Mouse (Mus musculus): ENCODE data around the gene Mul1. TPM values are rescaled to one million over a fixed set of nuclear protein-coding genes. Genes with fewer than 3 reads are reported as not detected.
A peak's percentile ranks its signal among the peaks of the same experiment; 100 is the strongest.
"Not testable (repeated sequence)": the region's sequence is repeated elsewhere in the genome, so short reads cannot be mapped to it uniquely, and the experiment has no call there.

Mul1 gene
- 10 to 100 TPM; 72.0 to 84.5 (median 75.5) TPM for total RNA-seq (2022)

DNA sequence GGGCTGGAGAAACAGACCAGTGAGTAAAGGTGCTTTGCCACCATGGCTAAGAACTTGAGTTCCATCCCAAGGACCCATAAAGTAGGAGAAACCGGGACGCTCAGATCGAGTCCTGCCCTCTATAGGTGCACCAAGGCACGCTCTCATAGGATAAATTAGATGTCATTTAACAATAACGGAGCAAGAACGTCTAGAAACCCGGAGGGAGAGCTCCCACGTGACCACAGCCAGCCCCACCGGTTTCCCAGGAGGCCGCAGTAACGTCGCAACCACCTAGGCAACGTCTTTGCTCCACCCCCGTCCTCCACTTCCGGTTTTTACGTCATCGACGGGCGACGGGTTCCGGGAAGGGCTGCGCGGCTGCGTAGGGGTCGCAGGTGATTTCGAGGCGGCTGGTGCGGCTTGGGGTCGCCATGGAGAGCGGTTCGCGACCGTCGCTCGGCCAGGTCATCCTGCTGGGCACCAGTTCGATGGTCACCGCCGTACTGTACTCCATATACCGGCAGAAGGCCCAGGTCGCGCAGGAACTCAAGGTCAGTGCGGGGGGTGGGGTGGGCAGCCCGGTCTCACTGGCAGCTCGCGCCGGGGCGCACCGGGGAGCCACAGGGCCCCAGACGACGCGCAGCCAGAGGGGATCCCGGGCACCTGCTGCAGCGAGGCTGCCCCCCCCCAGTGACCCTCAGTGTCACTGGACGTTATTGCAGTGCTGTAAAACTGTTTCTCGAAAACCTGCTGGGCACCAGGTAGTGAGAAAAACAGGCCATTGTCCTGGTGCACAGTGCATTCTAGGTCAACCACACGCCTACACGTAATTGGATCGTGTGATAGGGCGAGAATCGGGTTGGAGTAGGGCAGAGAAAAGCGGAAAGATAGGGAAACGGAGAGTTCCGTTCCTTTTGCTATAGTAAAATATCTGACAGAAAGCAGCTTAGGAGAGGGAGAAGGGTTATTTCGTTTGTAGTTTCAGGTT lies at the start of gene Mul1:
Mul1 (plus strand) TSS at position 325 of the 970 bp plus-strand sequence.
- peak; percentile 94 for DNase-seq (ENCODE audit: low spot score)

GRCm38 (mm10) chr4:138393703-138394102 lies 40.8 kb upstream of the Mul1 start:
- no peak for DNase-seq (ENCODE audit: low spot score)

DNA sequence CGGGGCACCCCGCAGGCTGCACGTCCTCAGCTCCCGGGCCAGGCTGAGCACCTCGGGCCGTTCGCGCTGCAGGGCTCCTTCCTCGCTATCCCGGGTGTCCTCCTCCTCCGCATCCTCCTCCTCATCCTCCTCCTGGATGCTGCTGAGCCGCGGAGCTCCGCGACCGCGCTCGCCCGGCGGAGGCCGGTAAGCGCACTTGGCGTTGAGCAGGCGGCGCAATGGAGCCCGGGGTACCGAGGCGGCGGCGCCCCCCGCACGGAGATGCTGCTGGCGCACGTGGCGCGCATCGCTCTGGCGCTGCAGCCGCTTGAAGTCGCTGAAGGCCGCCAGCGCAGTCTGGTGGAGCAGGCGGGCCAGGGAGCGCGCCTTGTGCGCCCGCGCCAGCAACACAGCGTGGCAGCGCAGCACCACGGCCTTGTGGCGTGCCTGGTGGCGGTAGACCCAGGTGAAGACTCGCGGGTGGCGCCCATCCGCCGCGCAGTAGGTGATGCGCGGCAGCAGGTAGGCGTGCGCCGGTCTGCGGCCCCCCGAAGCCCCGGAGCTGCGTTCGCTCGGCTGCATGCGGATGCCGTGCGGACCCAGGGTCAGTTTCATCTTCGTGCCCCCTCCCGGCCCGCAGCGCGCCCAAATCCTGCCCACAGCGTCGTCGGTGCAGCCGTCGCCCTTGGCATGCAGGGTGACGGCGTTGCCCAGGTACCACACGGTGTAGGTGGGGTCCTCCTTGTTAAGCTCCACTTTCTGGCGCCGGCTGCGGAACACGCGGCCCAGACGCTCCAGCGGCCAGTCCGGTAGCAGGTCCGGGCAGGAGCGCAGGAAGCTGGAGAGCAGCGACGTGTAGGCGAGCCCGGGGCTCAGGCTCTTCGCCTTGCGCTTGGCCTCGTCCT lies 39.1 kb upstream of the Mul1 start:
- DNase-seq (ENCODE audit: low spot score) = no peak

DNA sequence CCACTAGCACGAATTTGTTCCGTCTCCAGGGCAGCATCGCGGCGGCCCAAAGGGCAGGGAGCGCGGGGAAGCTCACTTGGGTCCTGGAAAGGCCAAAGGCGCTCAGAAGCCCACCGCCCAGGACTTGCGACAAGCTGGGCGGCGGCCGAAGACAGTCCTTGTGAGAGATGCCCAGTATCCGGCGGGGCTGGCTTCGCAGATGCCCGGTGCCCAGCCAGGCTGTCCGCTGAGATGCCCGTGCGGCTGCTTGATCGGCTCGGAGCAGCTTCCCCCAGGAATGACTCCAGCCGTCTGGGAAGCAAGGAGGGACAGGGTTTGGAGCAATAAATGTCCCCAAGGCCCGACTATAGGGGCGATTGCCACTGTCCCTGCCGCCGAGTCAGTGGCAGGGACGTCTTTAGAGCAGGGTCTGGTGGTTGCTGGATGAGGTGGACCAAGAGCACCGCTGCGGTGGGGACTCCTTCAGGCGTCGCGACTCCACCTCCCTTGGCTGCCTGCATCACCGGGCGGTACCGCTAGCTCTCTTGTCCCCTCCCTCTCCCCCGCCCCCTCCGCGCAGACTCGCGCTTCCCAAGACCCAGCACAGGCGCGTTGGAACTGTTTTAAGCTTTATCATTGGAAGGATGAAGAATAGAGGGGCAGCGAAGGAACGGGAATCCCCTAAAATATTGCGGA lies 38.4 kb upstream of the Mul1 start, which contains the start of gene Fam43b:
Fam43b (minus strand) TSS at position 558 of the 675 bp plus-strand sequence.
- no peak for DNase-seq (ENCODE audit: low spot score)

DNA sequence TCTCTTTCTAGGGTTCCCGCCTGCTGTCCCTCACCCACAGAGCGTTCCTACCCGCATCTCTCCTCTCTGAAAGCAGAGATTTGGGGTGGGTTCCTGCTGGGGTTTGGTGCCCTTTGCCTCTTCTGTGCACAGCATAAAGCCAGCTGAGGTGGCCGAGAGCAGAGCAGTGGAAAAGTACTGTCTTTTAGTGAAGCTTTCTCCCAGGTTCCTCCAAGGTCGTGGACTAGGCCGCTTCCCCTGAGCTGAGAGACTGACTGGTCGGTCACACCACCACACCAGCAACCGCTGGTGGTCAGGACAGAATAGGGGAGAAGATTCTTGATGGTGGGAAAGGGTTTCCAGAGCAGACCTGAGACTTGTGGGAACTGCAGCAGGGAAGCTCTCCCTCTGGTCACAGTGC lies 37.8 kb upstream of the Mul1 start:
- DNase-seq (ENCODE audit: low spot score) = no peak

- peak; percentile 9 for DNase-seq (ENCODE audit: low spot score)
Observed at GRCm38 (mm10) chr4:138404806-138405205, 29.7 kb upstream of the Mul1 start.

DNA sequence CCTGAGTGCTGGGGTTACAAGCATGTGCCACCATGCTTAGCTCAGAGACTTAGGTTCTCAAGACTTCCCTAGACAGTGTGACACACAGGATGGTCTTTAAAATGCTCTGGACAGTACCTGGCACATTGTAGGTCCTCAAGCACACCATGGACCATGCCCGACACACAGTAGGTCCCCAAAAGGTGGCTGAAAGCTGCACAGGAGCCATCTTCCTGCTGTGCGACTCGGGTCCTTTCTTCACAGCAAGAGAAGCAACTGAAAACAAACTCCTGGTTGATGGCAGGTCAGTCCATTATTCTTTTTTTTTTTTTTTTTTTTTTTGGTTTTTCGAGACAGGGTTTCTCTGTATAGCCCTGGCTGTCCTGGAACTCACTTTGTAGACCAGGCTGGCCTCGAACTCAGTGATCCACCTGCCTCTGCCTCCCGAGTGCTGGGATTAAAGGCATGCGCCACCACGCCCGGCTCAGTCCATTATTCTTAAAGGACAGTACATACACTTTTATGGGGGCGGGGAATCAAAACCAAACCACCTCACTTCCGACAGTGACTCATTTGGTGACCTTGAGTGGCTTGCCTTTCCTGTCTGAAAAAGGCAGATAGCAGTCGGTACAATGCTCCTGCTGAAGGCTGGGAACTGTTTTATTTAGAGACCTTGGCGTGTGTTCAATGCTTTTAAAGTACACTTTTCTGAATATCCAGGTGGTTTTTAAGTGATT lies 26.8 kb upstream of the Mul1 start:
- DNase-seq (ENCODE audit: low spot score) = peak; percentile 60

GRCm38 (mm10) chr4:138411011-138411410 lies 23.5 kb upstream of the Mul1 start:
- no peak for DNase-seq (ENCODE audit: low spot score)

DNA sequence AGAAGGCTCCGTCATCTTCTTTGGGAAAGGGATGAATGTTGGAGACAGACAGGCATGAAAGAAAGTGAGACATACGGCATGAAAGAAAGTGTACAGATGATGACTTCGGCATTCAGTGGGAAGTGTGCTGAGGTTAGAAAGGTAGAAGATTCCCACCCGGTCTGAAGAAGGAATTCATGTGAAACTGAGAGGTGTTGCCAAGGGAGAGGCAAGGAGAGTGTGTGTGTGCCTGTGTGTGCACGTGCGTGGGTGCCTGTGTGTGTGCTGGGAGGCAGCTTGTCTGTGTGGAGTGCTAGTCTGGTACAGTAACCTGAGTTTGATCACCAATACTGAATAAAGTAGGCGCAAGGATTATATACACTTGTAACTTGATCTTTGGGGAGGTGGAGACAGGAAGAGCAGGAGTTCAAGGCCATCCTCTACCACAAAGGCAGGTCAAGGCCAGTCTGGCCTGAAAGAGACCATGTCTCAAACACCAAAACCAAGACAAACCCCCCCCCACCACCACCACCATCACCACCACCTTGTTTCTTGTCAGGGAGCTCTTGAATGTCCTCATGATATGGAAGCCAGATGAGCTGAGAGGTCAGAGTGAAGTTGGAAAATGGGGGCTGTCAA lies 22.9 kb upstream of the Mul1 start:
- DNase-seq (ENCODE audit: low spot score) = no peak

DNA sequence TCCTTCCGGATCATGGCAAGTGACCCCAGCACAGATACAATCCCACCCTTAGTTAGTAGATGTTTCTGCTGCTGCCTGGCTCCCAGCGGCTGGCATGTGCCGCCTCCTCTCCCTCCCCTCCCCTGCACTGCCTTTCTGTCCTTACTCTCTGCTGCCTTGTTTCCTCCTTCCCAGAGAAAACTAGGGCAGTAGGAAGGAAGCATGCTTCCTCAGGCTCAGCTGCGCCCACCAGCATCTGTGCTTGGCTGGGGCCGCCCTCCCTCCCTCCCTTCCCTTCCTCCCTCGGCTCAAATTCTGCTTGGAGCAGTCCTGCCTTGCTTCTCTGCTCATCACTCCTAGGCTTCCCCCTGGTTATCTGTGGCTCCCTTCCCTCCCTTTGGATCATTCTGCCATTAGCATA lies 19.7 kb upstream of the Mul1 start:
- peak; percentile 19 for DNase-seq (ENCODE audit: low spot score)

- DNase-seq (ENCODE audit: low spot score) = no peak
Observed at GRCm38 (mm10) chr4:138415991-138416390, 18.5 kb upstream of the Mul1 start.

GRCm38 (mm10) chr4:138416414-138416813 lies 18.1 kb upstream of the Mul1 start:
- DNase-seq (ENCODE audit: low spot score) = no peak

DNA sequence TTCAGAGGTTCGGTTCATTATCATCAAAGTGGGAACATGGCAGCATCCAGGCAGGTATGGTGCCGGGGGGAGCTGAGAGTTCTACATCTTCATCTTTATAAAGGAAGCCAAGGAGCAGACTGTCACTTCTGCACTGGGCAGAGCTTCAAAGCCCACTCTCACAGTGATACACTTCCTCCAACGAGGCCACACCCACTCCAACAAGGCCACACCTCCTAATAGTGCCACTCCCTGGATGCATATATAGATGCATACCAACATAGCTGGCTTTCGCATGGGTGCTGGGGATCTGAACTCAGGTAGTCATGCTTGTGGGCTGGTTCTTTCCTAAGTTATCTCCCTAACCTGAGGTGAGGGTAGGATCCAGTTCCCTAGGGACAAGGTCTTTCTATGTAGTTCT lies 16.6 kb upstream of the Mul1 start:
- no peak for DNase-seq (ENCODE audit: low spot score)

DNA sequence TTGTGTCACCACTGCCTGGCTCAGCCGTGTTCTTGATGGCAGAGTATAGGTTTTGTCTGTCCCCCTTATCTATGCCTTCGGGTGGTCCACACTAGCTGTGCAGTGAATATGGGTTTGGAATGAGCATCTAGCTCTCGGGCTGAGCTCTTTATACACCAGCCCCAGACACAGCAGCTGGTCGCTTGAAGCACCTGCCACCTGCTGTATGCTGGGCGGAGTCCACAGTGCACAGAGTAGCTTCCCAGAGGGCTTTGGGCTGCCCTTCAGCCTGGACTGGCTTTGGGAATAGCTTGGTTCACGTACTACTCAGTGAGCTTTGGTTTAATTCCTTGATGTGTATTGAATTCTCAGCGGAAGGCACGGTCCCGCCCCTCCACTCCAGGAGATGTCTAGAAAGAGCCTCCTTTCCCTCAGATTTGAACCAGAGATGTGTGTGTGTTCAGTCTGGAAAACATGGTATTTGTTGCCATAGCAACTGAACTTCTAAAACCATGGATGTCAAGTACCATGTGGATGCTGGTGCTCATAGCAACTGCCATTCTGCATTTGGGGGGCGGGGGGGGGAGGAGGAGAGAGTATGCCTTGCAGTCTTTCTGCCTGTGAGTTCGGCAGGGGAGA lies 16.0 kb upstream of the Mul1 start:
- DNase-seq (ENCODE audit: low spot score) = no peak

DNA sequence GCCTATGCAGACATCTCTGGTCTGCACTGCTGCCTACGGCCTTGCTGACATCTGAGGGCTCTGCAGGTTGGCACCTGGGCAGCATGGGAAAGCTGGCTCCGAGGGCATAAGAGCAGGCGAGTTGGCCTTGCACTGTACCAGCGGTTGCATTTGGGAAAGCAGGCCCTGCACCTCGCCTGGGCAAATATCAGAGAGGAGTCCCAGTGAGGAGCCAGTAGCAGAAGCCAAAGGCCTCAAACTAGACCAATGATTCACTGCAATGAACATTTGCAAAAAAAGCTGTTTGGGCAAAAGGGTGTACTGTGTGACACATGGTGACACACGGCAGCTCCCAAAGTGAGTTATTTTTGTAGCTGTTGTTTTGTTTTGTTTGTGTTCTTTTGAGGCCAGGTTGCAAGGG lies 9.4 kb upstream of the Mul1 start:
- no peak for DNase-seq (ENCODE audit: low spot score)

DNA sequence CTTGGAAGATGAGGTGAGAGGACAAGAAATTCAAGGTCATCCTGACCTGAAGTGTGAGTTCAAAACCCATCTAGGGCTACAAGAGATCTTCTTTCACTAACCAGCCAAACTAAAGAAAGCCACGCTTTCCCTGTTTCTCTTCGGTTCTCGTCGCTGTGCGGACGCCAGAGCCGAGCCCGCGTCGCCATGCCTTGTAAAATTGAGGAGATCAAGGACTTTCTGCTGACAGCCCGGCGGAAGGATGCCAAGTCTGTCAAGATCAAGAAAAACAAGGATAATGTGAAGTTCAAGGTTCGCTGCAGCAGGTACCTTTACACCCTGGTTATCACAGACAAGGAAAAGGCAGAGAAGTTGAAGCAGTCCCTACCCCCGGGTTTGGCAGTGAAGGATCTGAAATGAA lies 8.9 kb upstream of the Mul1 start:
- DNase-seq (ENCODE audit: low spot score) = not testable (repeated sequence)

- peak; percentile 91 for DNase-seq (ENCODE audit: low spot score)
Observed at GRCm38 (mm10) chr4:138426778-138427705, 7.4 kb upstream of the Mul1 start.

GRCm38 (mm10) chr4:138429778-138430177 lies 4.7 kb upstream of the Mul1 start:
- no peak for DNase-seq (ENCODE audit: low spot score)

DNA sequence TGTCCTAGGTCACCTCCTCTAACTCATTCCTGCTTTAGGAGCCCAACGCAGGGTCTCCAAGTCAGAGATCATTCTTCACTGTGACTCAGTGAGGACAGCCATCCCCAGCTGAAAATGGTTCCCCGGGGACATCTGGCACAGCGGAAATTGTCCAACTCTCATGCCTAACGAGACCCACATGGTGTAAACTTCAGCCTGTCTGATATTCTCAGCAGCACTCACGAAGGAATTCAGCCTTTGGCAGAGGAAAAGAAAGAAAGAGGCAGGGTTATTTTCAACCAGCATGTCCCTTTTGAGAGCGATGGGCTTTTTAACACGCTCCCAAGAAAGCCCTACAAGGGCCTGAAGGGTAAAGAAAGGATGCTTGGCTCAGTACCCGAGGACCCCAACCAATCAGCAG lies 3.1 kb upstream of the Mul1 start:
- no peak for DNase-seq (ENCODE audit: low spot score)
